Mouse (Mus musculus) limb, embryonic 14.5 days (tissue): ENCODE results near the gene Wdr91. TPM values are rescaled to one million over a fixed set of nuclear protein-coding genes. Genes with fewer than 3 reads are reported as not detected.

Source experiments
- ATAC-seq: fragments of 200-750 bp; cut with Nextera tagmentation; 2 replicates; pipeline ENCODE4 v1.8.0; 2017; ENCODE audit warnings: low read depth, moderate number of reproducible peaks, moderate TSS enrichment; ENCODE audit not compliant: low FRiP score
- DNase-seq: peaks from one replicate; pipeline ENCODE4 v3.0.0-alpha.2; 2015; ENCODE audit warnings: low spot score
- H3K27ac ChIP-seq: fragments of 300-500 bp; sonication (generic); replicated peaks from 2 replicates; pipeline ENCODE4 v1.5.1; 2014; ENCODE audit warnings: low read depth, mild to moderate bottlenecking, low read length, moderate library complexity, mixed read lengths
- H3K27me3 ChIP-seq: fragments of 300-500 bp; sonication (generic); 2 replicates; pipeline ENCODE4 v1.6.1; 2014; ENCODE audit warnings: low read length, mixed read lengths; ENCODE audit not compliant: control insufficient read depth, insufficient read depth
- H3K36me3 ChIP-seq: fragments of 300-500 bp; sonication (generic); 2 replicates; pipeline ENCODE4 v1.6.1; 2014; ENCODE audit warnings: mild to moderate bottlenecking, low read length, moderate library complexity, mixed read lengths; ENCODE audit not compliant: control insufficient read depth, insufficient read depth
- H3K4me1 ChIP-seq: fragments of 300-500 bp; sonication (generic); 2 replicates; pipeline ENCODE4 v1.6.1; 2014; ENCODE audit warnings: antibody characterized with exemption, low read length, mixed read lengths; ENCODE audit not compliant: control insufficient read depth, insufficient read depth
- H3K4me2 ChIP-seq: fragments of 300-500 bp; sonication (generic); replicated peaks from 2 replicates; pipeline ENCODE4 v1.6.1; 2014; ENCODE audit warnings: low read depth, mild to moderate bottlenecking, low read length, moderate library complexity; ENCODE audit not compliant: severe bottlenecking
- H3K4me3 ChIP-seq: fragments of 300-500 bp; sonication (generic); replicated peaks from 2 replicates; pipeline ENCODE4 v1.5.1; 2014; ENCODE audit warnings: low read length
- H3K9ac ChIP-seq: fragments of 300-500 bp; sonication (generic); 2 replicates; pipeline ENCODE4 v1.6.1; 2014; ENCODE audit warnings: mild to moderate bottlenecking, low read depth, low read length, moderate library complexity; ENCODE audit not compliant: severe bottlenecking
- H3K9me3 ChIP-seq: fragments of 300-500 bp; sonication (generic); 2 replicates; pipeline ENCODE4 v1.6.1; 2016; ENCODE audit warnings: low read length; ENCODE audit not compliant: control insufficient read depth
- POLR2A ChIP-seq: fragments of 200-500 bp; IDR thresholded peaks from 2 replicates; pipeline ENCODE4 v1.8.0; 2012; ENCODE audit warnings: inconsistent platforms, mild to moderate bottlenecking, moderate library complexity, borderline replicate concordance; ENCODE audit not compliant: insufficient read depth, insufficient read length; ENCODE audit errors: extremely low read depth
- WGBS: fragments of 180-500 bp; shearing (Covaris S2); extraction: QIAGEN DNeasy Blood & Tissue Kit; methylation state at CpG from one replicate; pipeline ENCODE4 v1.1.7; 2014; 5-methylcytosine and 5-hydroxymethylcytosine counted together
- polyA plus RNA-seq, 2 experiments: library from polyadenylated mRNA; depleted of rRNA in 1 of 2; stranded (reverse) in 1 of 2; unstranded in 1 of 2; fragments of >200 nt; fragmentation: Nextera tagmentation in 1 of 2; extraction: Ambion mirVana in 1 of 2; gene quantifications; 2 replicates each; pipeline versions ENCODE4 v1.2.1 to v1.2.3; 2012 to 2014

Wdr91 gene
- polyA plus RNA-seq, 2 experiments, result 9.6 to 22.2 TPM

GRCm38 (mm10) chr6:34936743-34937142, 26.1 kb upstream of the Wdr91 start:
- Histone ChIP-seq H3K4me3 (no peak overlapping the region), H3K36me3 (no peaks in the 10 kb centered on the region), H3K27ac (no peak overlapping the region), H3K4me2 (no peak overlapping the region), H3K4me1 (0 out of 2 replicates have a peak, but pooled peaks cover 3% of the 10 kb centered on the region), H3K27me3 (no peaks in the 10 kb centered on the region), H3K9me3 (no peaks in the 10 kb centered on the region), H3K9ac (no peak overlapping the region)
- TF ChIP-seq POLR2A, result no peak
- ATAC-seq, result no peak
- DNase-seq, result no peak
- WGBS, result 71% methylated on average over 5 of the region's 5 CpGs

GRCm38 (mm10) chr6:34932633-34933032, 22.0 kb upstream of the Wdr91 start:
- no peak overlapping the region for H3K9ac ChIP-seq
- 84% methylated on average over 1 of the region's 1 CpGs for WGBS
- no peaks in the 10 kb centered on the region for H3K36me3 ChIP-seq
- no peaks in the 10 kb centered on the region for H3K4me1 ChIP-seq
- H3K4me2 ChIP-seq, result no peak overlapping the region
- no peak for TF ChIP-seq POLR2A
- DNase-seq, result no peak
- H3K4me3 ChIP-seq, result no peak overlapping the region
- H3K9me3 ChIP-seq, result no peaks in the 10 kb centered on the region
- H3K27ac ChIP-seq, result no peak overlapping the region
- no peak for ATAC-seq
- no peaks in the 10 kb centered on the region for H3K27me3 ChIP-seq

GRCm38 (mm10) chr6:34927594-34927993, 16.9 kb upstream of the Wdr91 start:
- Histone ChIP-seq H3K4me1 (no peaks in the 10 kb centered on the region), H3K27me3 (no peaks in the 10 kb centered on the region), H3K4me3 (no peak overlapping the region), H3K36me3 (no peaks in the 10 kb centered on the region), H3K27ac (no peak overlapping the region), H3K9me3 (no peaks in the 10 kb centered on the region), H3K4me2 (no peak overlapping the region), H3K9ac (no peak overlapping the region)
- ATAC-seq (no peak), DNase-seq (no peak)
- no peak for TF ChIP-seq POLR2A
- 92% methylated on average over 8 of the region's 8 CpGs for WGBS

GRCm38 (mm10) chr6:34927156-34927555, 16.5 kb upstream of the Wdr91 start:
- Histone ChIP-seq H3K27me3 (no peaks in the 10 kb centered on the region), H3K4me3 (no peak overlapping the region), H3K4me2 (no peak overlapping the region), H3K9me3 (no peaks in the 10 kb centered on the region), H3K9ac (no peak overlapping the region), H3K36me3 (no peaks in the 10 kb centered on the region), H3K27ac (no peak overlapping the region), H3K4me1 (no peaks in the 10 kb centered on the region)
- ATAC-seq (0 out of 2 replicates have a peak, but pooled peaks have one; percentile 34), DNase-seq (peak; percentile 70)
- no peak for TF ChIP-seq POLR2A
- WGBS, result 44% methylated on average over 4 of the region's 4 CpGs

- 61% methylated on average over 12 of the region's 14 CpGs for WGBS
- DNase-seq (no peak), ATAC-seq (no peak)
- no peak overlapping the region for H3K4me2 ChIP-seq
- TF ChIP-seq POLR2A, result no peak
- H3K4me1 ChIP-seq, result no peaks in the 10 kb centered on the region
- no peak overlapping the region for H3K9ac ChIP-seq
- H3K36me3 ChIP-seq, result no peaks in the 10 kb centered on the region
- no peaks in the 10 kb centered on the region for H3K27me3 ChIP-seq
- H3K9me3 ChIP-seq, result no peaks in the 10 kb centered on the region
- H3K4me3 ChIP-seq, result no peak overlapping the region
- H3K27ac ChIP-seq, result no peak overlapping the region
Measured at GRCm38 (mm10) chr6:34921941-34922340, 11.3 kb upstream of the Wdr91 start.

- Histone ChIP-seq H3K27me3 (no peaks in the 10 kb centered on the region), H3K36me3 (no peaks in the 10 kb centered on the region), H3K9ac (no peak overlapping the region), H3K4me1 (no peaks in the 10 kb centered on the region), H3K9me3 (no peaks in the 10 kb centered on the region), H3K4me2 (no peak overlapping the region), H3K4me3 (no peak overlapping the region), H3K27ac (no peak overlapping the region)
- WGBS, result 94% methylated on average over 12 of the region's 12 CpGs
- ATAC-seq, result no peak
- DNase-seq, result no peak
- no peak for TF ChIP-seq POLR2A
Measured at GRCm38 (mm10) chr6:34920631-34921030, 10.0 kb upstream of the Wdr91 start.
